Mouse (Mus musculus) heart, postnatal 0 days (tissue): ENCODE measurements at regions not wholly inside any gene's neighbourhood (a gene's known extent, or its start where the extent isn't known, plus 50 kb on each side); places are given as distances from the start of the nearest gene placed in this dataset.

Source experiments
- CTCF ChIP-seq: IDR thresholded peaks from 2 replicates; pipeline ENCODE4 v1.5.1; 2016; ENCODE audit warnings: antibody characterized with exemption, control low read depth, low read depth
- EP300 ChIP-seq: IDR thresholded peaks from 2 replicates; pipeline ENCODE4 v1.6.1; 2016; ENCODE audit warnings: antibody characterized with exemption, low read depth

- TF ChIP-seq CTCF, result no peak
- TF ChIP-seq EP300, result no peak
Observed at GRCm38 (mm10) chr2:64850656-64851055, 174.1 kb downstream of the Grb14 start.
